Mouse (Mus musculus) small intestine, adult 2 months (tissue): ENCODE results near the gene Slit2. TPM values are rescaled to one million over a fixed set of nuclear protein-coding genes. Genes with fewer than 3 reads are reported as not detected.

Source experiments
- H3K27ac ChIP-seq: fragments of 200-500 bp; 2 replicates; pipeline ENCODE4 v1.5.1; 2012; ENCODE audit warnings: low read depth, low read length, control low read depth, inconsistent platforms; ENCODE audit not compliant: insufficient read depth
- H3K27me3 ChIP-seq: fragments of 200-500 bp; 2 replicates; pipeline ENCODE4 v1.6.1; 2012; ENCODE audit warnings: mild to moderate bottlenecking, moderate library complexity, low read length, inconsistent platforms; ENCODE audit not compliant: control insufficient read depth, insufficient read depth
- H3K36me3 ChIP-seq: fragments of 200-500 bp; 2 replicates; pipeline ENCODE4 v1.6.1; 2012; ENCODE audit warnings: mild to moderate bottlenecking, low read length, control low read depth, inconsistent platforms; ENCODE audit not compliant: control insufficient read depth, insufficient read depth
- H3K4me1 ChIP-seq: fragments of 200-500 bp; 2 replicates; pipeline ENCODE4 v1.6.1; 2012; ENCODE audit warnings: low read length, inconsistent platforms, mixed read lengths; ENCODE audit not compliant: control insufficient read depth, insufficient read depth, insufficient read length
- H3K4me3 ChIP-seq: fragments of 200-500 bp; 2 replicates; pipeline ENCODE4 v1.5.1; 2012; ENCODE audit warnings: low read depth, mild to moderate bottlenecking, control low read depth, inconsistent platforms, low read length, moderate library complexity
- CTCF ChIP-seq: fragments of 200-500 bp; IDR thresholded peaks from 2 replicates; pipeline ENCODE4 v1.5.1; 2012; ENCODE audit warnings: low read depth, mild to moderate bottlenecking, control low read depth, inconsistent platforms, low read length, moderate library complexity, mixed read lengths; ENCODE audit not compliant: insufficient replicate concordance, insufficient read length; ENCODE audit errors: extremely low read depth
- POLR2A ChIP-seq: fragments of 200-500 bp; IDR thresholded peaks from 2 replicates; pipeline ENCODE4 v1.6.1; 2012; ENCODE audit warnings: low read depth, mild to moderate bottlenecking, control low read depth, inconsistent platforms, low read length, moderate library complexity
- WGBS: fragments of 180-500 bp; shearing (Covaris S2); methylation state at CpG from one replicate; pipeline ENCODE4 v1.1.7; 2018; 5-methylcytosine and 5-hydroxymethylcytosine counted together
- polyA plus RNA-seq: library from polyadenylated mRNA; depleted of rRNA; stranded (reverse); fragments of >200 nt; gene quantifications from 2 replicates; pipeline ENCODE4 v1.2.3, GENCODE M21; 2012

Gene Slit2
- polyA plus RNA-seq, 1 experiment, result 2.2 TPM

DNA sequence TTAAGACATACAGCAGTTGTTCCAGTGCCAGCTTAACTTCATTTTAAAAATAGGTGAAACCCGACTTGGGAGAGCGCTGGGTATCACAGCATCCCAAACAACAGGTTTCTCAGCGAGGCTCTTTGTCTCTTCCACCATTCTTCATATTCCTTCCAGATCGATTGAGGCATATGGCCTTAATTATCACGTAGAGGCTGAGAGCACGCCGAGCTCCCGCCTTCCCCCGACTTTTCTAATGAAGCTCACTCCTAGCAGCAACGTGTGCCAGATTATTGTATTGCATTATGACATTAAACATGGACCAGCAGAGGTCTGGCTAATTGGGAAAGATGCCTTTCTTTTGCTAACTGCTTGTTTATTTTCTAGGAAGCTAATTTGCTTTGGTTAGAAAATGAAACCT is 75.7 kb downstream of the Slit2 start:
- 75% methylated on average over 10 of the region's 10 CpGs for WGBS
- TF ChIP-seq CTCF (no peak), POLR2A (no peak)
- Histone ChIP-seq H3K4me1 (no peaks in the 10 kb centered on the region), H3K27ac (no peak overlapping the region), H3K36me3 (no peaks in the 10 kb centered on the region), H3K4me3 (no peak overlapping the region), H3K27me3 (no peaks in the 10 kb centered on the region)

DNA sequence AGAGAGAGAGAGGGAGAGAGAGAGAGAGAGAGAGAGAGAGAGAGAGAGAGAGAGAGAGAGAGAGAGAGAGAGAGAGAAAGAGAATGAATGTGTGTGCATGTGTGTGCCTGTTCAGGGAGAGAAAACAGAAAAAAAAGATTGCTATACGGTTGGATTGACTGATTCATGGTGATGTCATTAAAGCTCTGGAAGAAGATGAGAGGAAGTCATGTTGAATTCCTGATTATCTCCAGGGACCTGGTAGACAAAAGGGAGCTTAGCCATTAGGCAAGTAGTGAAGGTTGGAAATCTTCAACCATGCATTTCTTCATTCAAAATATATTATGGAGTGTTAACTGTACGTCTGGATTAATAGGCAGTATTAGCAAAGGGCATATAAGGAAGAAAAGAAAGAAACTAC is 77.8 kb downstream of the Slit2 start:
- TF ChIP-seq CTCF (no peak), POLR2A (no peak)
- Histone ChIP-seq H3K4me1 (no peaks in the 10 kb centered on the region), H3K36me3 (no peaks in the 10 kb centered on the region), H3K27me3 (no peaks in the 10 kb centered on the region), H3K27ac (no peak overlapping the region), H3K4me3 (no peak overlapping the region)
- 58% methylated on average over 2 of the region's 2 CpGs for WGBS

DNA sequence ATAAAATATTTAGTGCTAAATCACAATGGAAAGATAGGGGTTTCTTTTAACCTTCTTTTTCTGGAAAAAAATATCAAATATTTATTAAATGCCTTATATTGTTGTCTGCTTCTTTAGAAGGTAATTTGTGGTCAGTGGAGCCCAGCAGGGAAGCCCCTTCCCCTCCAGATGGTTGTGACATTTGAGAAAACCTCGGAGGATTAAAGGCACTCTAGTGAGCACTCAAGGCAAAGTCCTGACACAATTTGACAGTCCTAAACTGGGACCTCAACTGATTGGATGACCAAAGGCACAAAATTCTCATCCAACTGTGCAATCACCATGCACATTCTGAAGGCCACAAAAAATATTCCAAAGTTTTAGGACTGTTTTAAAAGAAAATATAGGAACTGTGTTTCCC is 95.8 kb downstream of the Slit2 start:
- Histone ChIP-seq H3K4me3 (no peak overlapping the region), H3K27ac (no peak overlapping the region), H3K27me3 (no peaks in the 10 kb centered on the region), H3K4me1 (no peaks in the 10 kb centered on the region), H3K36me3 (no peaks in the 10 kb centered on the region)
- TF ChIP-seq CTCF (no peak), POLR2A (no peak)
- 60% methylated on average over 1 of the region's 1 CpGs for WGBS

DNA sequence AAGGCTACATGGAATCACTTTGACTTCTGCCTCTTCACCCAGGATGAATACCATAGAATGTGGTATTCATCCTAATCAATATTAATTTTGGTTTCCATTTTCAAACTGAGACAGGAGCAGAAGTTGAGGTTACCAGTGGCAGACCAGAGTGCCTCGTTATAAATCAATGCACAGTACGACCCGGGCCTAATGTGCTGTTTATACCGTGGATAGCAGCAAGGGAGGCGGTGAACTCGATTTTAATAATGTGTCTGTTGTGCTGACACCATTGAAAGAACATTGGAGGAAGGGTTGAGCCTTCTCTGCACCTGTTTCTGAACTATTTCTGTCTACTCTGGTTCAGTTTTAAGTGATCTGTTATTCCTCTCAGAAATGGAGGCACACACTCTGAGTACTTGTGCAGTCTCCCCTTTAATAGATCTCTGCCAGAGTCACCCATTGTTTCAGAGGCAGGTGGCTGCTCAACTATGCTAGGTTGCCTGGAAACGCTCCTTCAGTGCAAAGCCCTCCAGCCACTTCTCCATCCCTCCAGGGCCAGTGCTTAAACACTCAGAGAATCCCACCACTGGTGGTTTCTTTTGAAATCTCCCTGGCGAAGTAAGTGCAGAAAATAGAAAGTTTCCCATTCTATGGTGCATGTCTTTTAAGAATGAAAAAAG is 98.4 kb downstream of the Slit2 start:
- H3K36me3 ChIP-seq, result no peaks in the 10 kb centered on the region
- no peaks in the 10 kb centered on the region for H3K27me3 ChIP-seq
- no peak for TF ChIP-seq POLR2A
- TF ChIP-seq CTCF, result no peak
- 70% methylated on average over 8 of the region's 8 CpGs for WGBS
- H3K4me1 ChIP-seq, result no peaks in the 10 kb centered on the region
- no peak overlapping the region for H3K27ac ChIP-seq
- no peak overlapping the region for H3K4me3 ChIP-seq

DNA sequence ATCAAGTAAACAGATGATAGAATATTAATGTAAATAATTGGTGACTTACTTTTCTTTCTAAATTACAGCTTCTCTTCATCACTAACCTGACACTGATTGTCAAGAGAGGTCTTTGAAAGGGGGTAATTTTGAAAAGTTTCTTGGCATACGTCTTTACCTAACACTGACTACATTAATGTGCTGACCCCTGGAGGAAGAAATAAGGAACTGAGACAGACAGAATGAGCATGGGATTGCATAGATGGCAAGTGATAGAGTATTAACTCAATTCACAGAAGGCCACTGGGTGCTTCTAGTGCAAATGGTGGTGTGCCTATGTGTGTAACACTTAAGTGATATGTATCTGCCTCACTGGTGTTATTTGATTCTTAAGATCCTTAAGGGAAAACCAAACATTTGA is 130.5 kb downstream of the Slit2 start:
- H3K27ac ChIP-seq, result no peak overlapping the region
- no peaks in the 10 kb centered on the region for H3K27me3 ChIP-seq
- TF ChIP-seq CTCF (no peak), POLR2A (no peak)
- no peaks in the 10 kb centered on the region for H3K36me3 ChIP-seq
- no peak overlapping the region for H3K4me3 ChIP-seq
- WGBS, result 36% methylated on average over 1 of the region's 1 CpGs
- no peaks in the 10 kb centered on the region for H3K4me1 ChIP-seq

DNA sequence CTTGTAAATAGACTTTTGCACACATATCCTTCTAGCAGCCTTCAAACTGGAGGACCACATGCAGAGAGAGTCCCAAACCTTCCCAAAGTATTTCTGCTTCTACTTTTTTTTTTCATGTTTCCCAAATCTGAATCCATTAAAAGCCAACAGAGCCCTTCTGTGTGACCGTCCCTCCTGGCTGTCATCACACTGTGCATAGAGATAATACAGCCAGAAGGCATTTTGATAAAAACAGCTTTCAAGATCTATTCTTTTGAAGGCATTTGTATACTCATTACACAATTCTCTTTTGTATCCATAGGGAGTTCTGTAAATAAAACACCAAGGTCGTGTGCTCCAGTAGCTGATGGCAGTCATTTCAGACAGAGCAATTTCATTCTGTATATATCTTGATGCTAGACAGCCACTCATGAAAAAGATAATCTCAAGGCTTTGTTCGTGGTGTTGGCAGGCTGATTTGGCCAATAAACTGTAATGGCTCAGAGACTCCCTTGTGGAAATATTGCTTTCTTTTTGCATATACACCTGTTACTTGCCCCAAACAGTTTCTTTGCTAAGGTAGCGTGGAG is 132.1 kb downstream of the Slit2 start:
- H3K4me3 ChIP-seq, result no peak overlapping the region
- no peaks in the 10 kb centered on the region for H3K27me3 ChIP-seq
- H3K27ac ChIP-seq, result no peak overlapping the region
- H3K36me3 ChIP-seq, result no peaks in the 10 kb centered on the region
- H3K4me1 ChIP-seq, result no peaks in the 10 kb centered on the region
- 39% methylated on average over 4 of the region's 4 CpGs for WGBS
- TF ChIP-seq POLR2A (no peak), CTCF (no peak)

DNA sequence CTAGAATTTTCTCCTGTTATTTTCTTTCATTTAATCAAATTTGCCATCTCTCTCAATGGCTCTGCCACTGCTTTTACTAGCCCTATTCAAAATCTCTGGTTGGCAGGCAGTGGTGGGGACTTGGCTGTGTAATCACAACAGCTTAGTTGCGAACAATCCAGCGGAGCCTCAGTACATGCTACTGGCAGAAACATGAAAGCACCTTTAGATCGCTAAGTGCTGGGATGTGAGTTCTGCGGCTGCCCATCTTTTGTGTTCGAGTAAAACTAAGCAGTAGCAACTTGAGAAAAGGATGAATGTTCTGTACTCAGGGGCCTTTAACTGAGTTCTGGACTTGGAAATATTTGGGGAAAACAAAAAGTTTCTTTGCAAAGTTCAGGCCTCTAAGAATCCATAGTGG is 139.7 kb downstream of the Slit2 start:
- Histone ChIP-seq H3K36me3 (no peaks in the 10 kb centered on the region), H3K27me3 (no peaks in the 10 kb centered on the region), H3K4me3 (no peak overlapping the region), H3K4me1 (no peaks in the 10 kb centered on the region), H3K27ac (no peak overlapping the region)
- no peak for TF ChIP-seq POLR2A
- no peak for TF ChIP-seq CTCF
- 89% methylated on average over 5 of the region's 5 CpGs for WGBS
